Mouse (Mus musculus): ENCODE measurements around the gene Nomo1. TPM values are rescaled to one million over a fixed set of nuclear protein-coding genes. Genes with fewer than 3 reads are reported as not detected.

The Nomo1 gene
- total RNA-seq (2014; rRNA removed): 15.3 and 21.7 TPM in 2 replicates
- 16.9 and 19.7 TPM in 2 replicates for polyA plus RNA-seq (2012; rRNA removed)

DNA sequence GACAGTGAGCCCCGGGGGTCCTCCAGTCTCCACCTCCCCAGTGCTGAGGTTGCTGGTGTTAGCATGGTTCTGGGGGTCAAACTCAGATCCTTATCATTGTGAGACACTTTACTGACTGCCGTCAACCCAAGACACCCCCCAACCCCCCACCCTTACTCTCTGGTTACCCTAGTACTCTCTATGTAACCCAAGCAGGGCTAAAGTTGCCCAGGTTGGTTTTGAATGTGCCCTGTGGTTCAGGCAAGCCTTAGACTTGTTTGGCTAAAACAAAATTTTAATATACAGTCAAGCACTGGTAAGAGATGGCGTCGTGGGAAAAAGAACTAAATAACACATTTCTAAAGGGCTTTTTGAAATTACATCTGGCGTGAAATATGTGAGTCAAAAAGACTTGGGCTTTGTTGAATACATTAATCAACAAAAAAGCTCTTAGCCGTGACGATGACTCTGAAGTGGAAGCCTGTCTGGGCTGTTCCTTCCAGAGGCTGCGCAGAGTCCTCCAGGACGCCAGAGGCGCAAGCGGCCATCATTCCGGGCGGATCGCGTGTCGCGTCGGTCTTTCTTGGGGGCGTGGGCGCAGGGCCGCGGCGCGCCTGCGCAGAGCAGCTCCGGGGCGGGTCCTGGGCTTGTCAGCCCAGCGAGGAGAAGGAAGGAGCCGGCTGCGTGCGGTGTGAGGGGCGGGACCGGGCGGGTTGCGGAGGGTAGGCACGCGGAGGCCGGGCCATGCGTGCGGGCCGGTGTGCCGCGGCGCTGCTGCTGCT is at the start of gene Nomo1:
TSS of gene Nomo1 (plus strand) at position 590 of the 761 bp plus-strand sequence.
- no peak within 1 kb of the TSS for H3K27ac ChIP-seq (replicated peaks; ENCODE audit: insufficient read depth, low read depth, low read length)
- H3K27me3 ChIP-seq (ENCODE audit: control insufficient read depth, insufficient read depth, low read length): no peaks in the 10 kb centered on the region
- peak; percentile 50; the same call in 1 of the 2 replicates for TF ChIP-seq POLR2A (IDR thresholded peaks at IDR 0.05; ENCODE audit: extremely low read depth, insufficient read depth, low read length)
- peak; percentile 89 for TF ChIP-seq CTCF (IDR thresholded peaks at IDR 0.05; ENCODE audit: low read depth, low read length)
- peaks cover 17% of the 10 kb centered on the region for H3K4me1 ChIP-seq (ENCODE audit: control insufficient read depth, insufficient read depth, low read length)
- H3K79me2 ChIP-seq (ENCODE audit: control insufficient read depth, insufficient read depth, low read length): peaks cover 14% of the 10 kb centered on the region
- peak; percentile 83 for DNase-seq (ENCODE audit: extremely low read depth, low read depth, low spot score)
- peak within 1 kb of the TSS; percentile 88 for H3K4me3 ChIP-seq (ENCODE audit: insufficient read depth, low read depth, low read length)
- peak within 1 kb of the TSS; percentile 89 for H3K9ac ChIP-seq (ENCODE audit: low read depth, low read length)
- H3K36me3 ChIP-seq (ENCODE audit: control insufficient read depth, insufficient read depth, low read length): no peaks in the 10 kb centered on the region
- 6% methylated on average over 44 of the region's 44 CpGs for WGBS

DNA sequence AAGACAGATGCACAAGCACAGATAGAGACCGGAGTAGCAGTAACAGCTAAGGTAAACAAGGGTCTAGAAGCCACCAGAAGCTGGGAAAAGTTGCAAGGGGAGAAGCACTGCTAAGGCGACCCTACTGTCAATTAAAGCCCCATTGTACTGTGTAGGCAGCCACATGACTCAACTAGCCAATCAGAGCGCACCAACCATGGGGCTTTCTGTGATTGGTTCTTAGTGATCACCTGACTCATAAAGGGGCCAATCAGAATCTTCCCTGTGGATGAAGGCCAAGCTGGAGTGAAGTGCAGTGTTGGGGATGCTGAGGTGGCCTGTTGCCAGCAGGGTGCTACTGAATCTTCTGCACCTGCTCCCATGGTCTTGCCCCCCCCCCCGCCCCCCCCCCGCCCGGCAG is 46.6 kb upstream of the Nomo1 start:
- TF ChIP-seq POLR2A (IDR thresholded peaks at IDR 0.05; ENCODE audit: extremely low read depth, insufficient read depth, low read length): no peak
- TF ChIP-seq CTCF (IDR thresholded peaks at IDR 0.05; ENCODE audit: low read depth, low read length): no peak
- Histone ChIP-seq H3K27me3 (ENCODE audit: control insufficient read depth, insufficient read depth, low read length) (no peaks in the 10 kb centered on the region), H3K9ac (ENCODE audit: low read depth, low read length) (no peak overlapping the region), H3K4me3 (ENCODE audit: insufficient read depth, low read depth, low read length) (no peak overlapping the region), H3K79me2 (ENCODE audit: control insufficient read depth, insufficient read depth, low read length) (no peaks in the 10 kb centered on the region), H3K36me3 (ENCODE audit: control insufficient read depth, insufficient read depth, low read length) (peaks cover 41% of the 10 kb centered on the region; the same call in 1 of the 2 replicates), H3K27ac (replicated peaks; ENCODE audit: insufficient read depth, low read depth, low read length) (no peak overlapping the region), H3K4me1 (ENCODE audit: control insufficient read depth, insufficient read depth, low read length) (no peaks in the 10 kb centered on the region)
- 90% methylated on average over 6 of the region's 6 CpGs for WGBS
- peak; percentile 42 for DNase-seq (ENCODE audit: extremely low read depth, low read depth, low spot score)

GRCm38 (mm10) chr7:45988344-45988743 is 45.2 kb upstream of the Nomo1 start:
- H3K9ac ChIP-seq (ENCODE audit: low read depth, low read length): no peak overlapping the region
- no peak overlapping the region for H3K4me3 ChIP-seq (ENCODE audit: insufficient read depth, low read depth, low read length)
- no peaks in the 10 kb centered on the region for H3K79me2 ChIP-seq (ENCODE audit: control insufficient read depth, insufficient read depth, low read length)
- TF ChIP-seq CTCF (IDR thresholded peaks at IDR 0.05; ENCODE audit: low read depth, low read length) (no peak), POLR2A (IDR thresholded peaks at IDR 0.05; ENCODE audit: extremely low read depth, insufficient read depth, low read length) (no peak)
- H3K36me3 ChIP-seq (ENCODE audit: control insufficient read depth, insufficient read depth, low read length): peaks cover 38% of the 10 kb centered on the region; the same call in 1 of the 2 replicates
- no peaks in the 10 kb centered on the region for H3K27me3 ChIP-seq (ENCODE audit: control insufficient read depth, insufficient read depth, low read length)
- no peaks in the 10 kb centered on the region for H3K4me1 ChIP-seq (ENCODE audit: control insufficient read depth, insufficient read depth, low read length)
- no peak overlapping the region for H3K27ac ChIP-seq (replicated peaks; ENCODE audit: insufficient read depth, low read depth, low read length)
- peak; percentile 72 for DNase-seq (ENCODE audit: extremely low read depth, low read depth, low spot score)
- WGBS: 23% methylated on average over 1 of the region's 1 CpGs

- H3K36me3 ChIP-seq (ENCODE audit: control insufficient read depth, insufficient read depth, low read length): peaks cover 48% of the 10 kb centered on the region; the same call in 1 of the 2 replicates
- DNase-seq (ENCODE audit: extremely low read depth, low read depth, low spot score): peak; percentile 85
- peak overlapping the region; percentile 33; the same call in 1 of the 2 replicates for H3K27ac ChIP-seq (replicated peaks; ENCODE audit: insufficient read depth, low read depth, low read length)
- TF ChIP-seq CTCF (IDR thresholded peaks at IDR 0.05; ENCODE audit: low read depth, low read length): no peak
- TF ChIP-seq POLR2A (IDR thresholded peaks at IDR 0.05; ENCODE audit: extremely low read depth, insufficient read depth, low read length): no peak
- 20% methylated on average over 8 of the region's 8 CpGs for WGBS
- H3K4me3 ChIP-seq (ENCODE audit: insufficient read depth, low read depth, low read length): no peak overlapping the region
- H3K4me1 ChIP-seq (ENCODE audit: control insufficient read depth, insufficient read depth, low read length): no peaks in the 10 kb centered on the region
- H3K9ac ChIP-seq (ENCODE audit: low read depth, low read length): no peak overlapping the region
- no peaks in the 10 kb centered on the region for H3K79me2 ChIP-seq (ENCODE audit: control insufficient read depth, insufficient read depth, low read length)
- H3K27me3 ChIP-seq (ENCODE audit: control insufficient read depth, insufficient read depth, low read length): no peaks in the 10 kb centered on the region
Observed at GRCm38 (mm10) chr7:45992470-45992869, 41.0 kb upstream of the Nomo1 start.

DNA sequence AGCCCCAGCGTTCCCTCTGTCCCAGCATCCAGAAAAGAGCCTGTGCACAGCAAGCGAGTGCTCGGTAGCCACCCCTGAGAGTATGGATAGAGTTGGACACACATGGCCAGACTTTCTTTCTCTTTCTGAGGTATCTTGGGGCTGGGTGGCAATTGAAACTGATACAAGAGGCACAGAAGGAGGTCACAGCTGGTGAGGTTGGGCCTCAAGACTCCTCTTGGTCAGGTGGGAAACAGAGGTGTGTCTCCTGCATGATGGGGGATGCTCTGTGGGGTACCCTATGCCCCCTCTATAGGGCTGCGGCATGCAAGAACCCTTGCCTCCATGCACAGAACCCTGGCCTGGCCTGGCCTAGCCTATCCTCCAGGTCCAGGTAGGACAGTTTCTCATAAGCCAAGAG is 32.9 kb upstream of the Nomo1 start:
- DNase-seq (ENCODE audit: extremely low read depth, low read depth, low spot score): no peak
- Histone ChIP-seq H3K4me3 (ENCODE audit: insufficient read depth, low read depth, low read length) (no peak overlapping the region), H3K36me3 (ENCODE audit: control insufficient read depth, insufficient read depth, low read length) (peaks cover 49% of the 10 kb centered on the region; the same call in 1 of the 2 replicates), H3K27me3 (ENCODE audit: control insufficient read depth, insufficient read depth, low read length) (no peaks in the 10 kb centered on the region), H3K9ac (ENCODE audit: low read depth, low read length) (no peak overlapping the region), H3K27ac (replicated peaks; ENCODE audit: insufficient read depth, low read depth, low read length) (no peak overlapping the region), H3K79me2 (ENCODE audit: control insufficient read depth, insufficient read depth, low read length) (no peaks in the 10 kb centered on the region), H3K4me1 (ENCODE audit: control insufficient read depth, insufficient read depth, low read length) (no peaks in the 10 kb centered on the region)
- WGBS: 96% methylated on average over 4 of the region's 4 CpGs
- TF ChIP-seq CTCF (IDR thresholded peaks at IDR 0.05; ENCODE audit: low read depth, low read length): no peak
- no peak for TF ChIP-seq POLR2A (IDR thresholded peaks at IDR 0.05; ENCODE audit: extremely low read depth, insufficient read depth, low read length)

DNA sequence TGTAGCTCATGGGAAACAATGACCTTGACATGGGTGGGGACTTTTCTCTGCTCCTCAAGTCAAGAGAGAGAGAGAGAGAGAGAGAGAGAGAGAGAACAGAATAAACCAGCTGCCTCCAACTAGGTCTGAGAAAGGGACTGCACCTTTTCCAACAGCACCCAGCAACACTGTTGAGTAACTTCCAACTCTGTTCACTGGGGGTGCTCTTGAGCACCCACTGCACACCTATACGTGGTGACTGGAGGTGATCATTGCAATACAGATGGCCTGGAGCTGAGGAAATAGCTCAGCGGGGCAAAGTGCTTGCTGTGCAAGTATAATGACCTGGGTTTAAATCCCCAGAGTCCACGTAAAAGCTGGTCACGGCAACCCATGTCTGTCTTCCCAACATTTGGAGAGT is 30.8 kb upstream of the Nomo1 start:
- Histone ChIP-seq H3K9ac (ENCODE audit: low read depth, low read length) (no peak overlapping the region), H3K27me3 (ENCODE audit: control insufficient read depth, insufficient read depth, low read length) (no peaks in the 10 kb centered on the region), H3K27ac (replicated peaks; ENCODE audit: insufficient read depth, low read depth, low read length) (no peak overlapping the region), H3K4me1 (ENCODE audit: control insufficient read depth, insufficient read depth, low read length) (no peaks in the 10 kb centered on the region), H3K36me3 (ENCODE audit: control insufficient read depth, insufficient read depth, low read length) (peaks cover 36% of the 10 kb centered on the region; the same call in 1 of the 2 replicates), H3K4me3 (ENCODE audit: insufficient read depth, low read depth, low read length) (no peak overlapping the region), H3K79me2 (ENCODE audit: control insufficient read depth, insufficient read depth, low read length) (no peaks in the 10 kb centered on the region)
- 62% methylated on average over 4 of the region's 4 CpGs for WGBS
- peak; percentile 39 for DNase-seq (ENCODE audit: extremely low read depth, low read depth, low spot score)
- no peak for TF ChIP-seq POLR2A (IDR thresholded peaks at IDR 0.05; ENCODE audit: extremely low read depth, insufficient read depth, low read length)
- 0 out of 2 replicates have a peak, but pooled peaks have one; percentile 1 for TF ChIP-seq CTCF (IDR thresholded peaks at IDR 0.05; ENCODE audit: low read depth, low read length)

All from liver, adult 2 months (tissue).